Mouse (Mus musculus): ENCODE results near the gene Tub. TPM values are rescaled to one million over a fixed set of nuclear protein-coding genes. Genes with fewer than 3 reads are reported as not detected.

The Tub gene
- total RNA-seq, 2 experiments from 2014 or later, result not detected

DNA sequence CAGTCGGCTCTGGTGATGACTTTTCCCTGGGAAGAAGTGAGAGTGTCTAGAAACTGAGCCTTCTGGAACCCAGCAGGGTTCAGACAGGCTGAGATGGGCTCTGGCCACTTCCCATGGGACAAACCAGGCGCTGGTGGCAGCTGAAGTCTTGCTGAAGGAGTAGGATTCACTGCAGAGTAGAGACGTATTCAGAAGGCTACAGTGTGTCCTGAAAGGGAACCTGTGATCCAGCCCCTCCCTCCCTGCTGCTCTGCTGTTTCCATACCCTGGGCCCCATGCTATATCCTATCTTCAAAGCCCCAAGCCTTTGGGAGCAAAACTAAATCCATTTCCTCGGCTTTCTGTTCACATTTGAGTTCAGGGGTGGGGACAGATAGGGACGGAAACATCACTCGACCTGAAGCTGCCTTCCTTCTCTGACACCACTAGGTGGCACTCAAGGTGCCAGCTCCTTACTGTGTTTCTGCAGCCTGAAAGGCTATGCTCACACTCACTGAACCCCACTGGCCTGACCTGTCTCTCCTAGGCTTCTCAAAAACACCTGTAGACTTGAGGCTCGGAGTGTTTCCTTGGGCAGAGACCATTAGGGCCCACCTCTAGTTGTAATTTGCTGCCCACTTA, 16.7 kb downstream of the Tub start:
- ATAC-seq (replicated peaks; ENCODE audit: low FRiP score, low TSS enrichment, poor library complexity, severe bottlenecking), result peak; percentile 88

DNA sequence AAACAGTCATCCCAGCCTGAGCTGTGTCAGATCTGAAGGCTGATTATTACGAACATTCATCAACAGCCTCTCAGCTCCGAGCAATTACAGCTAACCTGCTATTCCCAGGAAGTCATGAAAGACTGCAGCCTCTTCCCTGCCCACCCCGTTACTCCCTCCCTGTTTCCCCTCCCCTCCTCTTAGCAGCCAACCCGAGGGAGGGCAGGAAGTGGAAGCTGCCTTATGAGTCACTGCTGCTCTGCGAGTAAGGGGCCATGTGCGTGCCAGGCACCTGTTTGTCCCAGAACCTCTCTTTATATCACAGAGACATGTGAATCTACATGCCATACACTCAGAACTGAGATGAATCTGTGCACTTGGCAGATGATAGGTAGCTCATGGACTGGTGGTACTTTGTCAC, 18.1 kb downstream of the Tub start:
- ATAC-seq (replicated peaks; ENCODE audit: low FRiP score, low TSS enrichment, poor library complexity, severe bottlenecking), result no peak

DNA sequence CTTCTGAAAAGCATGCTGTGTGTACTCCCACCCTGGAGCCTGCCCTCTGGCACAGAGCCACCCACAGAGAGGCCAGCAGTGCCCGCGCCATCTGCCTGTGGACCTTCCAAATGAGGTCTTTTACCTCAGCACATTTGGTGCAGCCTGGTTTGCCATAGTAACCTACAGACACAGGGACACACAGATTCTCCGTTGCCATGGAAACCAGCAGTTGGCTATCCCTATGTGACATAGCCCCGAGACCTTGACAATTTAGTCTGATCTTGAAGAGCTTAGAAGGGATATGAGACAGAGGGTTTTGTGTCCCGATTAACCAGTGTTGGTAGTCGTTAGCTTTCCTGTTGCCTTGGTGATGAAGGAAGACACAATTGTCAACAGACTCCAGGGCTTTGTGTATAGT, 22.1 kb downstream of the Tub start:
- ATAC-seq (replicated peaks; ENCODE audit: low FRiP score, low TSS enrichment, poor library complexity, severe bottlenecking), result no peak

DNA sequence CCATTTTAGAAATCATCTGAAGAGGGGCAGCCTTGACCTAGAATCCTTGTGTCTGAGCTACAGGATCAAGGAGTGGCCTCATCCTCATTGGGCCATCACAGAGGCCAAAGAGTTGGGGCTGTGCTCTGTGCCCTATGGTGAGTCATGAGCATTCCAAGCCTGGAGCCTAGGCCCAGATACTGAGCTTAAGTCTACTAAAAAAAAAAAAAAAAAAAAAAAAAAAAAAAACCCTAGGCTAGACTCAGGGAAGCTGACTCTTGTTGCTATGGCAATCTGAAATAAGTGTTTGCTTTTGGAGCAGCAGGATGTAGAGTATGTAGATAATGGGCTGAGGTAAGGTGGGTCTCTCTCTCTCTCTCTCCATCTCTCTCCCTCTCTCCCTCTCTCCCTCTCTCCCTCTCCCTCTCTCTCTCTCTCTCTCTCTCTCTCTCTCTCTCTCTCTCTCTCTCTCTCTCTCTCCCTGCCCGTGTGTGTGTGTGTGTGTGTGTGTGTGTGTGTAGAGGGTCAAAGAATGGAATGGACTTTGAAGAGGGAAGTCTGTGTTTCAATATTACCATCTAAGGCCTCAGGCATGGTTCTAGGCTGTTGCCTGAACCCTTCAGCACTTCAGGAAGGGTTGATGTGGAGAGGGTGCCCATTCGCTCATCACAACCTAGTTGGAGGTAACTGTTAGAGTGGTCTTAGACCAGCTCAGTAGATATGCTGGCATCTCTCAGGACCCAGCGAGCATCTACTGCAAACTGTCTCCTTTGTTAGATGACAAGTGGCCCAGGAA, 36.0 kb downstream of the Tub start:
- ATAC-seq (replicated peaks; ENCODE audit: low FRiP score, low TSS enrichment, poor library complexity, severe bottlenecking), result no peak

DNA sequence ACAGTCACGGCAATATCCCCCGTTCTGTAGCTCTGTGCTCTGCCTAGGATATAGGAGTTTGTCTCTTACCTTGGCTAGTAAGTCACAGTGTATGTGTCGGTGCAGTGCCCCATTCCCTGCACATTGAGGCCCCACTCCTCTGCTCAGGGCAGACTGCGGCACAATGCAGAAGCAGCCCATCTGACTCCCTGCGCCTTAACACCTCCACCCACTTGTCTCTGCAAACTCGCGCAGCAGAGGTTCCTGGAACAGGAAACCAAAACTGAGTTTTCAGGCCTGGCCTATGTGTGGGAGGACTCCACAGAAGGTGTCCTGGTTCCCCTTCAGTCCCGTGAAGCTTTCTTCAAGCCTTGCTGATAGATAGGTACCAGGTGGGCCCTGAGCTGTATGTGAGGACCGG, 41.1 kb downstream of the Tub start:
- ATAC-seq (replicated peaks; ENCODE audit: low FRiP score, low TSS enrichment, poor library complexity, severe bottlenecking), result no peak

DNA sequence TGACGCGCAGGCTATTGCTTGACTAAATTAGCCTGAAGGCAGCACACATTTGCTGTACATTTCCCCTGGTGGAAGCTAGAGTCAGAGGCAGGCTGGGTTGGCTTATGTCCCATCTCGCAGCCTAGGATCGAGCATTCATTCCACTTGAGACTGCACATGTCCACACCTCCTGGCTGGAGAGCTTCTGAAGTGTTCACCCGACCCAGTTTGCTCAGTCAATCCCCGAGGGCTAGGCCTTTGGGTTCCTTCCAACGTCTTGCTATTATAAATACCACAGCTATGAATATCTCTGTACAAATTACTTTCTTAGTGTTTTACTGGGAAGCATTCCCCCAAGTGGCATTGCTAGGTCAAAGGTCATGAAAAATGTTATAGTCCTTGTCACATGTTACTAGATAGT, 43.1 kb downstream of the Tub start:
- ATAC-seq (replicated peaks; ENCODE audit: low FRiP score, low TSS enrichment, poor library complexity, severe bottlenecking), result no peak

DNA sequence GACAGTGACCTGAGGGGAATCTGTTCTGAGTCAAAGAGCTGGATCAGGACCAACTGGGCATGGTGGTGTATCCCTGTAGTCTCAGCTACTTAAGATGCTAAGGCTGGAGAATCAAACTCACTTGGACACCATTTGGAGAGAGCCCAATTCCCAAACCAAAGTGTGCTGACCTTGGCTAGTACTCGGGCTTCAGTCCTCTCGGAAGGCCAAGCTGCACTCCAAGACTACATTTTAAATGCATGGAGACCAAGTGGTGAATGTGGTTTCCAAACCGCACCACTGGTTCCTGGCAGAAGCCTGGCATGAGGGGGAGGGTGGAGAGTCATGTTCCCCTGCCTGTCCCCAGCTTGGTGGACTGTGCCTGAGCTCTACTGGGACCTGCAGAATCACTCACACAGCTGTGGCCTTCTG, 43.7 kb downstream of the Tub start:
- ATAC-seq (replicated peaks; ENCODE audit: low FRiP score, low TSS enrichment, poor library complexity, severe bottlenecking), result no peak

DNA sequence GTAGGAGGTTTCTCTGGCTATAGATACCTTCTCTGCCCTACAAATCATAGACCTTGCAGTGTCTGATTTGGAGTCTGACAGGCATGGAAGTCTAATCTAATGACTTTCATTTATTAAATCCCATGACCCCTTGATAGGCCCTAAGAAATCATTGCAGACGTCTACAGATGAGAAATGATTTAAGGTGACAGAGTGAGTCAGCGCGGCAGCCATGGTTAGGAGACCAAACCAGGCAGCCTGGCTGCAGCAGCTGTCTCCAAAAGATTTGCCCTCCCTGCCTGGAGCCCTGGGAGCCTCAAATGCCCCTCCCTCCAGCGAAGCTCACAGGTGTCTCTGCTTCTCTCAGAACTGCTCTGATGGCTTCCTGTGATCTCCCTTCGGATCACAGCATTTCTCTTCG, 46.0 kb downstream of the Tub start:
- no peak for ATAC-seq (replicated peaks; ENCODE audit: low FRiP score, low TSS enrichment, poor library complexity, severe bottlenecking)

DNA sequence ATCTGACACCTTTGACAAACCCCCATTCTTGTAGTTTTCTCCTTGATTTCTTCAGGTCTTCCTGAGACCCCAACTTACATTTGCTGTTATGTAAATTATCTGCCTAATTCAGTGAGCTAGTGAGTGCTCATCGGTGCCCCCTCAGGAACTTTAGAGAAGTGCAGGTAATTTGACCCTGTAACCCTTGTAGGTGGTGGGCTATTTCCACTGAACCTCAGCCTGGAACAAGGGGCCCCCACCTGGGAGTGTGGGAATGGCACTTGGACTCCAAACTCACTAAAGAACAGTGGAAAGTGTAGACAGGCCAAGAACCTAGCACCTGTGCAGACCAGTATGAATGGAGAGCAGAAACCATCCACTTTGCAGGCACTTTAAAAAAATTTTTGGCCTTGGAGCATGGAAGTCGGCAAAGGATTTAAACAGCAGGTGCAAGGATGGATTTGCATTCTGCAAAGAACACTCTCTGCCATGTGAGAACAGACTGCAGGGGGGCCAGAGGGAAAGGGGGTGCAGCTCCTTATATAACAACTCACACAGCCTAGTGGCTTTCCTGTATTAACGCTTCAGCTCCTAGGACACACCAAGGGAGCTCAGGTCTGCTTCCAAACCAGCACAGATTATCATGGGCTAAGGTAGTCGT, 50.3 kb downstream of the Tub start:
- peak; percentile 85 for ATAC-seq (replicated peaks; ENCODE audit: low FRiP score, low TSS enrichment, poor library complexity, severe bottlenecking)

DNA sequence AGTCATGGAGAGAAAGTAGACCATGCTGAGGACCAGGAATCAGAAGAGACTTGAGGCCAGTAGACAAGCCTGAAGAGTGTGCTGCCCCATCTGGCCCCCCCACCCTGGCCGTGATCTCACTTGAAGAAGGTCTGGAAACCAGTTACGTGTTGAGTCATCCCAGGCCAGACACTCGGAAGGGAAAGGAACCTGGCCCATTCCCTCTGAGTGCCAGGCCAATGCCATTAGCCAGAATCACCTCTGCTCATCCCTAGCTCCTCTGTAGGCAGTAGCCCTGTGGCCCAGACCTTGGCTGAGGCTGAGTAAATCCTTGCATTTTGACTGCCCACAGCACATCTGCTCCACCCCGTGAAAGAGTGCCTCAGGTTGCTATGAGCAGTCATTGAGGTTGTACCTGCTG, 51.8 kb downstream of the Tub start:
- ATAC-seq (replicated peaks; ENCODE audit: low FRiP score, low TSS enrichment, poor library complexity, severe bottlenecking), result no peak

DNA sequence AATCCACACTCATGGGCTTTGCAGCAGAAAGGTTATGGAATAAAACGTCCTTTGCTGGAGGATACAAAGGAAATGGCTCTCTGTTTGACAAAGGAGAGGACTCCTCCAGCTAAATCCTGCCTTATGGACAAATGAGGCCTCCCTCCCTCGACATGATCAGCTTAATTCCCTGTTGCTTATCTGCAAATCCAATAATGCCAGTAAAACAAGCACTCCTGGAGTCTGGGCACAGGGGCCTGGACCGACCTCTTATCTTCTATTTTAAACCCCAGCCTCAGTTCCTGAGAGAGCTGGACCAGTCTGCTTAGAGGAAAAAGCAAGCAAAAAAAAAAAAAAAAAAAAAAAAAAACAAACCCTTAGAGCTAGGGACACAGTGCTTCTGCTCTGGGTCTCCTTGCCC, 53.5 kb downstream of the Tub start:
- ATAC-seq (replicated peaks; ENCODE audit: low FRiP score, low TSS enrichment, poor library complexity, severe bottlenecking), result no peak

DNA sequence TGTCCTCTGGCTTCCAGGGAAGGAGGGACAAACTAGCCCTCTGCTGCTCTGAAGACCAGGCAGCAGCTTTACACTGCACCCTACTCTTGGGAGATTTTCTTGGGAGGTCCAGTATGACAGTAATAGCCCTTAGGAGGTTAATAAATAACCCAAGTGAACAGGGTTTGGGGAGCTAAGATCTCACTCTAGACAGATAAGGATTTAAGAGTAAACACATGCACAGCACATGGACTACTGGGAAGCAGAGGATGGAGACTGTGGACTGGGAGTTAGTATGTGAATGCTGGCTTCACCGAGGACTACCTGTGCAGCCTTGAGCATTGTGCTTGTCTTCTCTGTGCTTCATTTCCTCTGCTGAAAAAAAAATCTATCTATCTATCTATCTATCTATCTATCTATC, 59.1 kb downstream of the Tub start:
- ATAC-seq (replicated peaks; ENCODE audit: low FRiP score, low TSS enrichment, poor library complexity, severe bottlenecking), result no peak

DNA sequence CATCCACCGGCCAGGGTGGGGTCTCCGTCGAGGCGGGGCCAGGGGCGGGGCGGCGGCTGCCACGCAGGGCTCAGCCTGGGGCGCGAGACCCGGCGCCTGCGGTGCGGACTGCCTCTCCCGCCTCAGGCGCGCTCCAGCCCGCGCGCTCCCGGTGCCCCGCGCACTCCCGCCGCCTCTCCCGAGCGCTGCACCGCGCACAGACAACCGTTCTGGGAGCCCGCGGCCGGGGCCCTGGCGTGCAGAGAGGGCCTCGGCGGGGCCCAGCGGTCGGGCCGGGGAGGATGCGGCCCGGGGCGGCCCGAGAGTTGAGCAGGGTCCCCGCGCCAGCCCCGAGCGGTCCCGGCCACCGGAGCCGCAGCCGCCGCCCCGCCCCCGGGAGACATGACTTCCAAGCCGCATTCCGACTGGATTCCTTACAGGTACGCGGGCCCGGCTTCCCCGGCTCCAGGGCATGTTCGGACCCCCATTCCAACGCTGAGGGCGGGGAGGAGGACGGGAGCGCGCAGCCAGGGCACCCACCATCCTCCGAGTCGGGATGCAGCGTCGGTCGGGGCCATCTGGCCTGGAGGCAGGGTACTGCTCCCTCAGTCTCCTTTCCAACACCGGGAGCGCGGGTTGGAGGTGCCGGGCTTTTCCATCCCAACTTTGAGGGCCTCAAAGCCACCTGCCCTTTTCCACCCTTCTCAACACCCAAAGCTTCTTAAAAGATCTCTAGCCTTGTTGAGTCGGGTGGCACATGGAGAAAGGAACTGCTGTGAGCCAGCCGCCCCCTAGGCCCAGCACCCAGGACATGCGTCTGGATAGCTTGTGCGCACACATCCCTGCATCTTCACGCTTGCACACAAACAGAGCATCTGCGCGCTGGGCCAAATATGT, 60.8 kb downstream of the Tub start:
- ATAC-seq (replicated peaks; ENCODE audit: low FRiP score, low TSS enrichment, poor library complexity, severe bottlenecking), result no peak

DNA sequence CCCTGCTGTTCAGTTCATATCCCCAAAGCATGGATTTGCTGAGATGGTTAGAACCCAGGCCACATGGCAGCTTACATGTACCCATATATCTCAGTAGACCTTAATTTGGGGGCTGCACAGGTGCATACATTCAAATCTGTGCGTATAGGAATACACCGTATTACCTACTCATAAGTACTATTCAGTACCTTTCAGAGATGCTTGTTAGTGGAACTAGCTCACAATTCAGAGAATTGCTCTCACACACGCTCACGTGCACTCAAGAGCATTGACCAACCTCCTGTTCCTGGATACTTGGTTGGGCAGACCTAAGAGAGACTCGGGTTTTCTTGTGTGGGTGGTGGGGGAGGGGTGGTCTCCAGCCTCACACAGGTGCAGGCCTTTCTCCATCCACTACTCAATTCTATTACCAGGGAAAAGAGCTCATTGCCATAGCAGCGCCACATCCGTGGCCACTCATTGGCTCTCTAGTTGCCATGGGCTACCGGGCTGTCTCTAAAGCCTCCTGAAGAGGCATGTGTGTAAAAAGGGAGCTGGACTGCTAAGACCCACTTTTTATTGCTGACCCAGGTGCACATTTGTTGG, 61.5 kb downstream of the Tub start:
- no peak for ATAC-seq (replicated peaks; ENCODE audit: low FRiP score, low TSS enrichment, poor library complexity, severe bottlenecking)

DNA sequence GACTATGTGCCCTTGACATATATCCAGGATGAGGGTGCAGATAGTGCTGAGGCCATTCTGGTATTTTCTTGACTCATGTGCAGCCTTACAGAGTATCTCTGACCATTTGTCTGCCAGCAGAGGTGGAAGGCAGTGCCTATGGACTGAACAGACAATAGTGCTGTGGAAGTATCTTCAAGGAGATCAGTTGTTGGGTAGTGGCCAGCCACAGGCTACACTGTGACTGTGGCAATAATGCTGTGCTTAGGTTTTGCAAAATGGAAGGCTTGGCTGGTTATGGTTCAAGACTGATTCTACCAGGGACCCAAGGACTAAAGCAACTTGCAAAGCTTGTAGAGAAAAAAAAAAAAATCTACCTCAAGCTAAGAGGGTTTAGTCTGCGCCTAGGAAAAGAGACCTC, 62.4 kb downstream of the Tub start:
- no peak for ATAC-seq (replicated peaks; ENCODE audit: low FRiP score, low TSS enrichment, poor library complexity, severe bottlenecking)

DNA sequence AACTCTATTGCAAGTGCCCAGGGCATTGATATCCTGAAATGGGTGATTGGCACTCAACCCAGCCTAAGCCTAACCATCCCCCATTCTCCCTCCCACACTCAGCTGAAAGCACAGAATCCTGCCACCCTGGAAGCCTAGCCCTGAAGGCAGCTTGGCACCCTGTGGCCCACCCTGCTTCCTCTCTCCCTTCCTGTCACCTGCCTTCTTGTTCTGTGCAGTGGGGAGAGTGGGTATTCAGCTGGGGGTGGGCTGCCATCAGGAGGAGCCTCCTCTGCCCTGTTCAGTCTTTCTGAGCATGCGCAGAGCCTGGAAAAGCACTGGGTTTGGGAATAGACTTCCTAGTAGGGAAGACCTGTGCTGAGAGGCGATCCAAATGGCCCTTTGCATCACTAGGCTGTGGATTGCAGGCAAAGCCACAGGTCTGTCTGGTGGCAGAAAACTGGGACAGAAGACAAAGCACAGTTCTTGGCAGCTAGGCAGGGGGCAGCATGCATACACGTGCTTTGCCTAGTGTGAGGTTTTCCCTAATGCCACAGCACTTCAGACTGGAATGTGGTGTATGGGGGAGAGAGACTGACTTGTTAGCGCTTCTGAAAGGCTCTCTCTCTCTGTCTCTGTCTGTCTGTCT, 63.0 kb downstream of the Tub start:
- ATAC-seq (replicated peaks; ENCODE audit: low FRiP score, low TSS enrichment, poor library complexity, severe bottlenecking), result no peak

DNA sequence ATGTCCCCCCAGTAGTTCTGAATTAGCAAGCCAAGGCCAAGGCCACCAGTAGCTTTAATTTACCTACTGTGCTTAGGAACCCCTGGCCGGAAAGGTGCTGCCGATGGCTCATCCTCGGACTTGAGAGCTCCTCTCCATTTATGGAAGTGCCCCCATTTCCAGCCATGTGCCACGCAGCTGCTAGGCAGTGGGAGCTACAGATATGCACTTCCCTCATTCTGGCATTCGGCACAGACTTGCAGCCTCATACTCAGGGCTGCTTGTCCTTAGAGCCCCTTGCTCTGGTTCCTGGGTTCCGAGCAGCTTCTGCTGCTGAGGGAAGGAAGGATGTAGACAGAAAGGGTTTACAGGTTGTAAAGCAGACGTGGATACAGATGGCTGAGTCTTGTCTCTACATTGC, 64.7 kb downstream of the Tub start:
- ATAC-seq (replicated peaks; ENCODE audit: low FRiP score, low TSS enrichment, poor library complexity, severe bottlenecking), result no peak

DNA sequence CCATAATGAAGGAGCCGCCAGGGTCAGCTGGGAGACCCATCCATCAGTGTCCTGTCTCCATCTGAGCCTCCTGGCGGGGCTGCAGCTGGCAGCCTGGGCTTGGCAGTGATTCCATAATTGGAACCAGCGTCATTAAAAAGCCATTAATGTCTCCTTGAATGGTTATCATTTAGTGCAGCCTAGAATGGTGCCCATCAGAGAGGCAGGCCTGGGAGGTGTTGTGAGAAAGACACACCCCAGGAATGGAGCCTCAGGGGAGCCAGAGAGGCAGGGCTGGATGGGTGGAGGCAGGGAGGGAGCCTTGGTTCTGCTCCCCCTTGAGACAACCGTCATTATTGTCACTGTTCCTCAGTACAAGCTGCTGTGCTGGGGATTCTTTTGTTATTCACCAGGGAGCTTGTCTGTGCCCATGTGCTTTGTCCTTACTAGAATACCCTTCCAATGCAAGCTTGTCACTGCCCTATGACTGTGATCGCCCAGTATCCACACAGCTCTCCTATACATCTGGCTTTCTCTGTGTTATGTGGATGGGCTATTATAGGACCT, 66.3 kb downstream of the Tub start:
- no peak for ATAC-seq (replicated peaks; ENCODE audit: low FRiP score, low TSS enrichment, poor library complexity, severe bottlenecking)

DNA sequence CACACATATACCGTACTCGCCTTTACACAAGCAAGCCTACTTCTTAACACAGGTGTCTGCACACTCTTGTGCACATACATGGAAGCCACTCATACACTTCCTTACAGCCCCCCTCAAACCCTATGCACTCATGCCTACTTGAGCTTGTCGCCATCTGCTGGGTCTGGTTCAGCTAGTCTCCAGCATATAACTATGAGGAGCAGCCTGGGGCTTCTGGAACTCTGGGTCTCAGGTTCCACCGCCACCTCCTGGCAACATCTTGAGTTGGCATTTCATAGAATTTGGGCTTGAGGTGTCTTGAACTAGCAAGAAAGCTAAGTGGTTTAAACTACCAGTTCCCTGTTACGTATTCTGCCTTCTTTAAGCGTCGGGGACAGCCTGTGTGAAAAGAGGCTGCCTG, 69.1 kb downstream of the Tub start:
- ATAC-seq (replicated peaks; ENCODE audit: low FRiP score, low TSS enrichment, poor library complexity, severe bottlenecking), result no peak
